Mouse (Mus musculus) retina, postnatal 1 day (tissue): Measurements from ENCODE around the gene Serbp1.

ENCODE experiments used
- DNase-seq: peaks from one replicate; pipeline ENCODE4 v3.0.0-alpha.2; 2012

Gene Serbp1

DNA sequence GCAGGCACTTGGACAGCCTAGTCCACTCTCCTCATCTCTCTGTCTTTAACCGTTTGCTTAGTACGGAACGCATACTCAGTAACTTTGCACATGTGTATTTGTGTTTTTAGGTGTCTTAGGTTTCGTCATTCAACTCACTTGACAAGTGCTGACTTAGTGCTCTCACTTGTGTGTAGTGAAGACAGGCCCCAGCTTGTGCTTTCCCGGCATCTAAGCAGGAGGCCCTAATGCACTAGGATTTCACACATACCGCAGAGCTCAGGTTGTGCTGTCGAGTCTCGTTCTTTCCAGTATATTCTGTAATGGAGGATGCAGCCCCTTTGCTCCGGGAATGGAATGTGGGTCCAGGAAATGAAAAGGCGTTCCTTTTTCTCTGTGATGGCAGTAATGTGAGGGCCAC lies 65.2 kb downstream of the Serbp1 start:
- no peak for DNase-seq

GRCm38 (mm10) chr6:67308994-67309393 lies 71.0 kb downstream of the Serbp1 start:
- no peak for DNase-seq

DNA sequence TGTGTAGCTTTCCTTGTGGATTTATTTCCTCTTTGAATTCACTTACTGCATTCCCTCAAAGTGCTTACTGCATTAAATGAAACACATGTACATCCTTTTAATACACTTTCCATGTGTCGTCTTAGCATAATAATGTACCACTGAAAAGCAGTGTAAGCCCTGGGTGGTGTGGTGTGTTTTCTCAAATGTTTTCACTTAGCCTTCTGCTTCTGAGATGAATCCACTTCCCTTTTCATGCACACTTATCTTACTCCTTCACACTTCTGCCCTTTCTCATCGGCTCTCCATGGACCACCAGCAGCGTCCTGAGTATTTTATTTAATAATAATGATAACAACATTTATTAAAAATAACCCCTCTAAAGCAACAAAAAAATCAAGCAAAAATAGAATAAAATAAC lies 71.8 kb downstream of the Serbp1 start:
- DNase-seq = no peak

GRCm38 (mm10) chr6:67314697-67315096 lies 76.7 kb downstream of the Serbp1 start:
- DNase-seq = no peak

DNA sequence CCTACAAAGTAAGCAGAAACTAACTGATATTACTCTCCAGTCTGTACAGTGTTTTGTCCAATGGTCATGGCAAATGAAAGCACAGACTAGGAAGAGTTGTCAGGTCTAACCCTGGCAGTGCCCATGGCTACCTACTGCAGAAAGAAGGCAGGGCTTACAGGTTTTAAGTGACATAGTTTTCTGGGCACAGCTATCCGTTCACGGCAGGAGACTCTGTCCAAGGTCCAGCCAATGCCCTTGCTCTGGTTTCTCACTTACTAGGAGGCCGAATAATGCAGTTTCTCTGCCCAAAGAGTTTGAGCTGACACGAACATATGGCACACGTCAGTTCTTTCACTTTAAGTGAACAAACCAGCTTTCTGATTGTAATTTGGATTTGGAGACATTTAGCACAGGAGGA lies 79.1 kb downstream of the Serbp1 start:
- DNase-seq = no peak

GRCm38 (mm10) chr6:67317827-67318338 lies 79.9 kb downstream of the Serbp1 start:
- no peak for DNase-seq

DNA sequence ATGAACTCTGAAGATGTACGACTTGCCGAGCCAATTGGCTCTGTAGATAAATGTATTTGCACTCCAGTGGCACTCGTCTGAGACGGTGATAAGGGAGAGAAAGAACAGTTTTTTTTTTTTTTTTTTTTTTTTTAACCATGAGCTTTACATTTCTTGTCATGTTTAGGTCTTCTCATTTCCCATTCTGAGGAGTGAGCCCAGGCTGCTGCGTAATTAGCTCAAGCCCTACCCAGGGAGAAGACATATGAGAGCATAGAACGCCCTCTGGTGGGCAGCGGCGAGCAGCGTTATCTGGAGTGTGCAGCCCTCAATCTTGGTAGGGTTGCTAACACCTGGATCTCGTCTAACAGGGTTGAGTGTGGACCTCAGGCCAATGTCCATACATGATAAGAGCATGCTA lies 80.5 kb downstream of the Serbp1 start:
- peak; percentile 61 for DNase-seq

- no peak for DNase-seq
Measured at GRCm38 (mm10) chr6:67323788-67324187, 85.8 kb downstream of the Serbp1 start.

DNA sequence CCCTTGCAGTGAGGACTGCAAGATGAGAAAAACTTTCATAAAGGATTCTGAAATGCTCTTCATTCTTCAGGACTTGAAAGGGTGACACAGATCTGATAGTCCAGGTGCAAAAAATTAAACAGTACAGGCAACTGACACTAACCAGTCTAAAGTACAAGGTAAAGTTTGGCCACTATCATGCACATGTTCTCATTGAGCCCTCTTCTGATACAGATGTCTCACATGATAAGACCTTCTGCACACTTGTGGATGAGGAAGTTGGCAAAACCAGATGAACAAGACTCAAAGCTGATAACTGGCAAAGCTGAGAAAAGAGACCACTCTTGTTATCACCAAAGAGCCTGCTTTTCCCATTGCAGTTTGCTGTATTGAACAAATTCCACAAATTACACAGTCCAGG lies 100.0 kb downstream of the Serbp1 start:
- no peak for DNase-seq

GRCm38 (mm10) chr6:67339494-67339893 lies 101.5 kb downstream of the Serbp1 start:
- no peak for DNase-seq
